Mouse (Mus musculus) small intestine, adult 2 months (tissue): ENCODE results near the gene Nbas.

Source experiments
- CTCF ChIP-seq: fragments of 200-500 bp; IDR thresholded peaks from 2 replicates; pipeline ENCODE4 v1.5.1; 2012; ENCODE audit warnings: low read depth, mild to moderate bottlenecking, control low read depth, inconsistent platforms, low read length, moderate library complexity, mixed read lengths; ENCODE audit not compliant: insufficient replicate concordance, insufficient read length; ENCODE audit errors: extremely low read depth
- POLR2A ChIP-seq: fragments of 200-500 bp; IDR thresholded peaks from 2 replicates; pipeline ENCODE4 v1.6.1; 2012; ENCODE audit warnings: low read depth, mild to moderate bottlenecking, control low read depth, inconsistent platforms, low read length, moderate library complexity

- TF ChIP-seq POLR2A (no peak), CTCF (no peak)
Measured at GRCm38 (mm10) chr12:13356769-13357168, 87.8 kb downstream of the Nbas start.
